Mouse (Mus musculus) urinary bladder, adult 18-20 months (tissue): ENCODE results near the gene Dimt1.
"Not testable (repeated sequence)": the region's sequence is repeated elsewhere in the genome, so short reads cannot be mapped to it uniquely, and the experiment has no call there.

Source experiments
- DNase-seq, 2 experiments: peaks; one replicate each; pipeline ENCODE4 v3.0.0; 2022; ENCODE audit warnings: low spot score in 2 of 2, mixed read lengths in 2 of 2

Gene Dimt1

DNA sequence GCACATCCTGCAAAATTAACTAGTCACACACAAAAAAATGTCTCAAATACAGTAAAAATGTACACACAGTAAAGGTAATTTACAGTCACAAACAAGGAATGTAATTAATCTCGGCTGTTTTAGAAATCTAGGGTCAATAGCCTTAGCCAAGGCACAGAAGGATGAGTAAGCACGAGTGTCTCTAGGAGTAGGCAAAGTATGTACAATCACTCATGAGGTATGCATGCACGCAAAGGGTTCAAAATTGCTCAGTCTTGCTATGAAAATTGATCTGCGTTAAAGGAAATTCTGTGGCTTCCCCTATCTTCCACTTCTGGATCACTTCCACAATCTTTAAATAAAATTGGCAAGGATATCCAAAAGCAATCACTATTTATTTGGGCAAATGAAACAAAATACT, 14.6 kb downstream of the Dimt1 start:
- no peak for DNase-seq

DNA sequence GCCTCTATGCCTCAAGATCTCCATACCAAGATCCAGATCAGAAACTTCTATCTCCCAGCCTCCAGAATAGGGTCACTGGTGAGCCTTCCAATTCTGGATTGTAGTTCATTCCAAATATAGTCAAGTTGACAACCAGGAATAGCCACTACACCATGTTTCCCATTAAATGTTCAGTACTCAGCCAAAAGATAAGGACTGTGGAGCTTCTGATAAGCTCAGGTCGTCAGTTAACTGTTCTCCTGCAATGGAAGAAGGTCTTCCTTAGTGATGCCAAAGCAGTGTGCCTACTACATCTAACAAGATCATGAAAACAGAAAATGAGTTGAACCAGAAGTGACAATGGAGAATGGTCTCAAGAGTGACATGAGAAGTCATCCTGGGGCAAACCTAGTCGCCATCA, 50.0 kb downstream of the Dimt1 start:
- DNase-seq, result no peak

DNA sequence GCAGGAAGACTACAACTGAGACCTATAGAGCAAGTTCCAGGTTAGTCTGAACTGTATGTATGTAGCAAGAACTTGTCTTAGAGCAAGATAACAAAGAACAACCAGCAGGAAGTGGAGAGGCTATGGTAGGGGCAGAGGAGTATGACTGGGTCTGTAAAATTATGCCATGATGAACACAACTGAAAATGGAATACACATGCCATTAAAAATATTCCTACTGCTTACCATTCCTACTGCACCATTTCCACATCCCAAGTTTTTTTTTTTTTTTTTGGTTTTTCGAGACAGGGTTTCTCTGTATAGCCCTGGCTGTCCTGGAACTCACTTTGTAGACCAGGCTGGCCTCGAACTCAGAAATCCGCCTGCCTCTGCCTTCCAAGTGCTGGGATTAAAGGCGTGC, 50.6 kb downstream of the Dimt1 start:
- not testable (repeated sequence) for DNase-seq

DNA sequence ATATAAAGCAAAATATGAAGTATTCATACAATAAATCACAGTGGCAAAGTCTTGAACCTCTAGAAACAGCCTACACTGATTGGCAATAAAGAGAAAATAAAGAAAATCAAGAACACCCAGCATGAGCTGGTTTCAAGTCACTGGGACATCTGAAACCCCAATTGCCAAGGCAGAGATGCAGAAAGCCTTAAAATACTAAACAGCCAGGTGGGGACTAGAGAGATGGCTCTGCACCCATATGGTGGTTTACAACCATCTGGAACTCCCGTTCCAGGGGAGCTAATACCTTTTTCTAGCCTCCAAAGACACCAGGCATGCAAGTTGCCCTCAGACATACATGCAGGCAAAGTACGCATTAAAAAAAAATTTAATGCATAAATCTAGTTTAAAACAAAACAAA, 51.1 kb downstream of the Dimt1 start:
- DNase-seq, result no peak

DNA sequence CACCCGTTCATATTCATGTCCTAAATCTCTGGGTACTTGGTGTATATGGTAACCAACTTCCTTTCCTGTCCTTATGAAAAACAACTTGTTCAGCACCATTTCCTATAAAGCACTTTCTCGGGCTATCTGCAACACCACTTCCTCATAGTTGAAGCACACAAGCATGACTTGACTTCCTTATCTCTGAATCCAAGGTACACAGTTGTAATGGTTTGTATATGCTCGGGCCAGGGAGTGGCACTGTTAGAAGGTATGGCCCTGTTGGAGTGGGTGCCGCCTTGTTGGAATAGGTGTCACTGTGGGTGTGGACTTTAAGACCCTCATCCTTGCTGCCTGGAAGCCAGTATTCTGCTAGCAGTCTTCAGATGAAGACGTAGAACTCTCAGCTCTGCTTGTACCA, 51.7 kb downstream of the Dimt1 start:
- DNase-seq, result peak; percentile 6 to 11

DNA sequence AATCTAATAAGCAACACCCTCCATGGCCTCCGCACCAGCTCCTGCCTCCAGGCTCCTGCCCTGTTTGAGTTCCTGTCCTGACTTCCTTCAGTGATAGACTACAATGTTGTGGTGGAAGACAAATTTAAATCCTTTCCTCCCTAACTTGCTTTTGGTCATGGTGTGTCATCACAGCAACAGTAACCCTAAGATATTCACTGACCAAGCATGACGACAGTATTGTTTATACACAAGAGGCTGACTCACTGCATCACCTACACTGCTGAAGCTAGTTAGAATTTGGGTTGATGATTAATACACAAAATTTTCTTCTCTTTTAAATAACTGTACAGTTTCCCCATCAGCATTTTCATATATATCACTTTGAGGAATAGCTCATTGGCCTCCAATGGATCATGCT, 56.3 kb downstream of the Dimt1 start:
- no peak for DNase-seq

DNA sequence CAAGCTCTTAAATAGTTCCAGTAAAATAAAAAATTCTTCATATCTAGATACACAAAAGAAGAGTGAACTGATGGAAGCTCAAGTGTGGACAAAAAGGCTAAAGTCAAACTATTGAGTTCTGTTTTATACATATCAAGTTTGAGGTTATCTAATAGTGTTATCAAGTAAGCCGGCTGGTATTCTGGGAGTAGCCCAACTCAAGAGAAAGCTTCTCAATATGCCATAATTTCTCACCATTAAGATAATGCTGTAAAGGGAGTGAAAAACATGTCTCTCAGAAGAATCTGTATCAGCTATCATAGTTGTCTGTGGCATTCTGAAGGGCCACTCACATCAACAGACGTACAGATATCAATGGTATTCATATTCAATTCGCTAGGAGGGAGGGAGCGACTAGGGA, 61.2 kb downstream of the Dimt1 start:
- DNase-seq, result no peak
